Mouse (Mus musculus): ENCODE measurements at regions not wholly inside any gene's neighbourhood (a gene's known extent, or its start where the extent isn't known, plus 50 kb on each side); places are given as distances from the start of the nearest gene placed in this dataset.

DNA sequence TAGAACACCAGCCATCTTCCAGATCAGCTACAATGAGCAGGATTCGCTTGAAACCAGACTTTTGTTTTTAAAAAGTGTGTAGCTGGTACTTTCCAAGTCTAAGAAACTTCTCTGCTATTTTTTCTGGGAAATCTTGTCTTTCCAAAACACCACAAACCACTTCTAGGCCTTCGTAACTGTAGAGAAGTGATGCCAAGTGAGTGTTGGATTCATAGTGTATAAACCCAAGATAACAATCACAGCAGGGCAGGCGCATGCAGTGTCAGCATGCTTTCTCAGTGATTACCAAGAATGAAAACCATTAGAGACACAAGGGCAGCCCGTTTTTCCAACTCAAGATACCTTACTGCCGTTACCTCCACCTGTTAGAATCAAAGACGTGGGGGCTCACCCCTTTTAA, 58.9 kb upstream of the Ptgfr start:
- TF ChIP-seq CTCF (IDR thresholded peaks at IDR 0.05; ENCODE audit: low read depth): no peak
- no peak for TF ChIP-seq EP300 (IDR thresholded peaks at IDR 0.05; ENCODE audit: low read depth)

All from liver, postnatal 0 days (tissue).